Mouse (Mus musculus): ENCODE measurements around the gene Pbld2.

GRCm38 (mm10) chr10:63061266-63061665 is 37.2 kb downstream of the Pbld2 start:
- TF ChIP-seq CTCF (IDR thresholded peaks at IDR 0.05; ENCODE audit: control insufficient read depth, insufficient read depth, insufficient read length) (no peak), USF1 (IDR thresholded peaks at IDR 0.05; ENCODE audit: low read depth) (no peak), MAX (IDR thresholded peaks at IDR 0.05) (no peak), MYOD1 (IDR thresholded peaks at IDR 0.05; ENCODE audit: control insufficient read depth, insufficient read length, low read depth) (no peak), CEBPB (IDR thresholded peaks at IDR 0.05; ENCODE audit: low read depth) (no peak)
